Mouse (Mus musculus) gastrocnemius, postnatal 4 days (tissue): ENCODE results near the gene Stpg3. TPM values are rescaled to one million over a fixed set of nuclear protein-coding genes. Genes with fewer than 3 reads are reported as not detected.

ENCODE experiments used
- total RNA-seq, 2 experiments: library from RNA; stranded (reverse); gene quantifications; 2 replicates each; pipeline ENCODE4 v1.2.3; 2021

The Stpg3 gene
- total RNA-seq, 2 experiments from 2014 or later = not detected

Other genes with a start within 250 kb of the Stpg3 start
- gene Mrpl41, start 239.5 kb downstream of the Stpg3 start, total RNA-seq = 10 to 100 TPM; 56.1 to 59.4 TPM
- 10 to 100 TPM; 17.3 to 23.2 TPM for gene Pnpla7, start 238.6 kb downstream of the Stpg3 start, total RNA-seq
- gene Nsmf, start 160.3 kb downstream of the Stpg3 start, total RNA-seq = 10 to 100 TPM; 43.1 to 47.7 TPM
- not detected for gene Entpd8, start 134.3 kb downstream of the Stpg3 start, total RNA-seq
- gene Noxa1, start 119.5 kb downstream of the Stpg3 start, total RNA-seq = not detected
- 10 to 100 TPM; 20.8 to 22.5 TPM for gene Nrarp, start 33.9 kb downstream of the Stpg3 start, total RNA-seq
- gene Tor4a, start 17.8 kb downstream of the Stpg3 start, total RNA-seq = 1 to 10 TPM; 2.7 to 2.9 TPM
- 10 to 100 TPM; 43.4 to 47.7 TPM for gene Nelfb, start 3.1 kb downstream of the Stpg3 start, total RNA-seq
- gene Fam166a, start 4.1 kb upstream of the Stpg3 start, total RNA-seq = under 1 TPM in 1 of 2 experiments, not detected in 1; 0.25 TPM
- 100 to 1,000 TPM; 360 to 390 TPM for gene Tubb4b, start 10.1 kb upstream of the Stpg3 start, total RNA-seq
- gene Slc34a3, start 19.7 kb upstream of the Stpg3 start, total RNA-seq = not detected
- gene Rnf224, start 22.1 kb upstream of the Stpg3 start, total RNA-seq = not detected
- gene Rnf208, start 27.6 kb upstream of the Stpg3 start, total RNA-seq = 1 to 10 TPM; 1.4 to 2.0 TPM
- gene Cysrt1, start 27.8 kb upstream of the Stpg3 start, total RNA-seq = not detected
- gene AL732309.1, start 32.2 kb upstream of the Stpg3 start, total RNA-seq = 1 to 10 TPM; 1.3 to 1.5 TPM
- gene Tmem203, start 40.8 kb upstream of the Stpg3 start, total RNA-seq = 10 to 100 TPM; 18.8 to 19.7 TPM
- gene Tprn, start 48.0 kb upstream of the Stpg3 start, total RNA-seq = 1 to 10 TPM; 4.8 to 6.3 TPM
- gene Ssna1, start 57.8 kb upstream of the Stpg3 start, total RNA-seq = 10 to 100 TPM; 55.9 to 58.1 TPM
- 10 to 100 TPM; 64.9 to 69.0 TPM for gene Anapc2, start 57.8 kb upstream of the Stpg3 start, total RNA-seq
- not detected for gene Tmem210, start 73.5 kb upstream of the Stpg3 start, total RNA-seq
- not detected for gene Lrrc26, start 75.3 kb upstream of the Stpg3 start, total RNA-seq
- gene Grin1, start 104.5 kb upstream of the Stpg3 start, total RNA-seq = under 1 TPM; 0.17 to 0.26 TPM
- 10 to 100 TPM; 36.5 to 40.2 TPM for gene Man1b1, start 117.7 kb upstream of the Stpg3 start, total RNA-seq
- 10 to 100 TPM in 1 of 2 experiments, 1 to 10 TPM in 1; 8.1 to 11.9 TPM for gene Dpp7, start 141.7 kb upstream of the Stpg3 start, total RNA-seq
- 10 to 100 TPM; 11.2 to 14.3 TPM for gene Uap1l1, start 151.0 kb upstream of the Stpg3 start, total RNA-seq
- gene Sapcd2, start 157.7 kb upstream of the Stpg3 start, total RNA-seq = 1 to 10 TPM; 6.2 TPM
- gene Entpd2, start 181.2 kb upstream of the Stpg3 start, total RNA-seq = 10 to 100 TPM; 35.1 to 42.0 TPM
- gene Npdc1, start 184.7 kb upstream of the Stpg3 start, total RNA-seq = 10 to 100 TPM; 41.2 to 45.9 TPM
- under 1 TPM in 1 of 2 experiments, not detected in 1; 0.34 TPM for gene Fut7, start 208.6 kb upstream of the Stpg3 start, total RNA-seq
- gene Abca2, start 214.1 kb upstream of the Stpg3 start, total RNA-seq = 10 to 100 TPM; 12.7 to 13.8 TPM
- under 1 TPM in 1 of 2 experiments, not detected in 1; 0.34 TPM for gene Clic3, start 242.2 kb upstream of the Stpg3 start, total RNA-seq
- gene Paxx, start 246.5 kb upstream of the Stpg3 start, total RNA-seq = 10 to 100 TPM; 40.0 to 45.9 TPM